Mouse (Mus musculus): ENCODE measurements around the gene Acox1.

DNA sequence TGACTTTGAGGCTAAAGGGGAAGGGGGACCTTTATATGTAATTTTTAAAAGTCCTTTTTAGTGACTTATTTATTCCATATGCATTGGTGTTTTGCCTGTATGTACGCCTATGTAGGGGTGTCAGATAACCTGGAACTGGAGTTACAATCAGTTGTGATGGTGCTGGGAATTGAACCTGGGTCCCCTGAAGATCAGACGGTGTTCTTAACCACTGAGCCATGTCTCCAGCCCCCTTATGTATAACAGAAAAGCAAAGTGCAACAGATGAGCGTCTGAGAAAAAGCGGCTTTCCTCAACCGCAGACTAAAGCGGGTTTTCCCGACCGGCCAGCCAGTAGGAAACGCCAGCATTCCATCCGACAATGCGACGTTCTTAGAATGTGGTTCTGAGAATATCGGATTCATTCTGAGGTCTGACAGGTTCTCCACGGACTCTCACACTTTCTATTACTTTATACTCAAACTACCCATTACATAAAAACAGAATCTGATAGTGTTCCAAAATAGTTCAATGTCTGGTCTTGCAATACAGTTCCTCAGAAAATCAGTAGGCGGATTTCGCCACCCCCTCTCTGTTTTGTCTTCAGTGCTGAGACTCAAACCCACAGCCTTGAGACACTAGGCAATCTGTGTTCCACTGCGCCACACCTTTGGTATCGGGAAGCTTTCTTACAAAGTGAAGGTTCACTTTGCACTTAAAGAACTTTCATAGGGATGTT, 1.8 kb downstream of the Acox1 start:
- TF ChIP-seq FOSL1 (IDR thresholded peaks at IDR 0.05; ENCODE audit: insufficient read depth, low read length, poor library complexity, severe bottlenecking), result no peak
- TF ChIP-seq CTCF (IDR thresholded peaks at IDR 0.05; ENCODE audit: control insufficient read depth, insufficient read depth, insufficient read length), result no peak
- no peak for TF ChIP-seq MAX (IDR thresholded peaks at IDR 0.05)
- no peak for TF ChIP-seq MYOG (IDR thresholded peaks at IDR 0.05; ENCODE audit: control insufficient read depth, extremely low read depth, insufficient read length)
- TF ChIP-seq USF1 (IDR thresholded peaks at IDR 0.05; ENCODE audit: low read depth), result no peak
- TF ChIP-seq MYOD1 (IDR thresholded peaks at IDR 0.05; ENCODE audit: control insufficient read depth, insufficient read length, low read depth), result no peak

Measured in C2C12 (cell line).